Mouse (Mus musculus): ENCODE measurements at regions not wholly inside any gene's neighbourhood (a gene's known extent, or its start where the extent isn't known, plus 50 kb on each side); places are given as distances from the start of the nearest gene placed in this dataset.

DNA sequence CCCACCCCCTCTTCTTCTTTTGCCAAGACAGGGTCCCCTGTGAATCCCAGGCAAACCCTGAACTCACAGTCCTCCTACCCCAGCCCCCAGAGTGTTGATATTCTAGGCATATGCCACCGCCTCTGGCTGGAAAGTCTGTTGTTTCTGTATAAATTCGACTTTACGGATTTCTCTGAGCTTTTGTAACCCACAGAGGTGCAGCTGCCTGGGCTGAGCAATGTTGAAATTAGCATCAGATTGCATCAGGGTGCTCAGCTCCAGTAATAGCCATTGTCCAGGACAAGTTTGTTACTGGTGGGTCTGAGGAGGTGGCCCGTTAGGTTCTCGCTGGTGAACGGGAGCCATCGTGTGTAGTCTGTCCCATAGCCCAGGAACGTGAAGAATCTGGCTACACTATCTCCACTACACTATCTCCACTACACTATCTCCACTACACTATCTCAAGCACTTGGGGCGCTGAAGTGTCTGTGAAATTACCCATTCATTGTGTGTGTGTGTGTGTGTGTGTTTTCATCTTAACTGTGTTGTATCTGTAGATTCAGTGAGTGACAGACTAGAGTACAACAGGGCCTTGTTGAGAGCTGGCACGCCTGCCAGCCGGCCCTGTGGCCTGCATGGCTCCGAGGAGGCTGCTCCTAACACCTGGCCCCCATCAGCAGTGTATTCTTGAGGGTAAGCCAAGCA is 92.4 kb upstream of the Hnrnpk start:
- intact Hi-C loops (cut with DNase I; ENCODE audit: low total_unique reads) = no loop called here
- DNase-seq = no peak

DNA sequence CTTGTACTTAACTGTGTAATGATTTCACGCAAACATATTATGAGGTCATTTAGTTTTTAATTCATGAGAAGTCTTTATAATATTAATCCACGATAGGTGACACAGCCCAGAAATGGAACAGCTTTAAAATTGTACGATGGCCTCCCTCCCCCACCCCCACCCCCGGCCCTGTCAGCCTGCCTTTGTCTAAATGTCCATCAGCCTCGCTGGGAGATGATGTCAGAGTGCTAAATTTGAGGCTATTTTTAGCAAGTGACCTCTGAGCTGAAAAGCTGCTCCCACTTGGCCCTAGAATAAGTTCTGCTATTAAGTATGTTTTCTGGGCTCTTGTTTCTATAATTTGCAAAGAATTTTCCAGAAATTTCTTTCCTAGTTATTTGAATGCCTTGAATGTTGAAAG is 91.6 kb upstream of the Hnrnpk start:
- intact Hi-C loops (cut with DNase I; ENCODE audit: low total_unique reads) = no loop called here
- no peak for DNase-seq

DNA sequence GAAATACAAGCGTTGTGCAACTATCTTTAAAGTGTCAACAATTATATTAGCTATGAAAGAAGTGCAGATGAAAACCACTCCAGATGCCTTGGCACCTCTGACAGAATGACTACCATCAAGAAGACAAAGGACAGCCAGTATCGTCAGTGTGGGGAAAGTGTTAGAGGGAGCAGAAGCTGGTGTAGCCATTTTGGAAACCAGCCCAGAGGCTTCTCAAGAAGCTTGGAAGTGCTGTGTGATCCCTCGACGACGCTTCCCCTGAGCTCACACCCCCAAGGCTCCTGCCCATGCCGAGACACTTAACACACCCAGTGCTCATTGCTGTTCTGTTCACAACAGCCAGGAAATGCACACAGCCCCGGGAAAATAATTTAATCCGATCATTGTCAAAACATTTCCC is 87.7 kb upstream of the Hnrnpk start:
- intact Hi-C loops (cut with DNase I; ENCODE audit: low total_unique reads) = no loop called here
- DNase-seq = no peak

DNA sequence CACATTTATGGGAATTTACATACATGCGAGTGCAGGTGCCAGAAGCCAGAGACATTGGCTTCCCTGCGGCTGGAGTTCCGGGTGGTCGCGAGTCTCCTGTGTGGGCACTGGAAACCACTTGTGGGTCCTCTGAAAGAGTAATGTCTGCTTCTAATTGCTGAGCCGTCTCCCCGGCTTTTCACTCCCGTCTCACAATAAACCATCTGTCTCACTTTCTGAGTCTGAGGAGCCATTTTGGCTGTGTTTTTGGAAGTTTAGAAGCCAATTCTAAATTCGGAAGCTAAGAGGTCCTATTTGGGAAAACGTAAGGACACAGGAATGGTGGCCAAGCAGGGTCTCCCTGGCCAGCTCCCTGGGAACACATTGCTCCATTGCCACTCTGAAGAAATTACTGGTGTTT is 81.9 kb upstream of the Hnrnpk start:
- intact Hi-C loops (cut with DNase I; ENCODE audit: low total_unique reads) = no loop called here
- no peak for DNase-seq

DNA sequence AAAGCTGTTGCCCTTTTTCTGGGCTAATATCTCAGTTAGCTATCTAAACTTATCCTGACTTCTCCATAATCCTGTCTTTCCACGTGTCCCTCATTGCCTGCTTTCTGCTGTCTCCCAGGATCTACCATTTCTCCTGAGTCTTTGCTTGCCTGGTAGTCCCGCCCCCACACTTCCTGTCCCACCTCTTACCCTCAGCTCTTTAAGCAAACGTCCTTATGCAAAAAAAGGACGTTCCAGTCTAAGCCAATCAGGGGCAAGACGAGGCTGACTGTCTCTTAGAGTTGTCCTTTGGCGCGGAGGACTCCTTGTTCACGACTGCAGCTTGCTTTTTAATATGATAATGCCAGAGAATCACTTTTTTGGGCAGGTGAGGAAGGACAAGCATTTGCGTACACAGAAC is 79.6 kb upstream of the Hnrnpk start:
- no peak for DNase-seq
- intact Hi-C loops (cut with DNase I; ENCODE audit: low total_unique reads) = no loop called here

DNA sequence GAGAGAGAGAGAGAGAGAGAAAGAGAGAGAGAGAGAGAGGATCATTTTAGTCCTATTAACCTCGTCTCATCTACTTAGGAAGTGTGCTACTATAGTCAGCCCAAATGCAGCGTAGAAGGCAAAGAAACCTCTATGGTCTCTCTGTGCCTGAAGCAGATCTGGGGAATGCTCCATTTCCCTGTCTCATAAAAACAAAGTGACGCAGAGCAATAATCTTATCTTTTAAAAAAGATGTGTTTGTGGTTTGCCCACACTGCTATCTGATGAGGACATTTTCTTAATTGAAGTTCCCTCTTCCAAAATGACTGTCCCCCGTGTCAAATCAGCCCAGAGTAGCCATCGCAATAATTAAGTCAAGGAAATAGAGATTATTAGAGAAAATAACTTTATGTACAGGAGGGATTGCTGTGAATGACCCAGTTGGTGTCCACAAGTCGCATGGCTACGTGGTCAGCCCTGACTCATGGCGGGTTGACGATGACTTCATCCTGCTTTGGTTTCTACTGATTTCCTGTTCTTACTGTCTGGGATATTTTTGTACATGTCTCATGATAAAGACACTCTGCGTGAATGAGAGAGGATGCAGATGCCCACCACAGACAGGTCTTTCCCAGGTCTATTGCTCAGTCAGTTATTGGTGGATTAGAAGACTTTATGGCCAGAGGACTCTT is 77.9 kb upstream of the Hnrnpk start:
- DNase-seq = no peak
- intact Hi-C loops (cut with DNase I; ENCODE audit: low total_unique reads) = no loop called here

DNA sequence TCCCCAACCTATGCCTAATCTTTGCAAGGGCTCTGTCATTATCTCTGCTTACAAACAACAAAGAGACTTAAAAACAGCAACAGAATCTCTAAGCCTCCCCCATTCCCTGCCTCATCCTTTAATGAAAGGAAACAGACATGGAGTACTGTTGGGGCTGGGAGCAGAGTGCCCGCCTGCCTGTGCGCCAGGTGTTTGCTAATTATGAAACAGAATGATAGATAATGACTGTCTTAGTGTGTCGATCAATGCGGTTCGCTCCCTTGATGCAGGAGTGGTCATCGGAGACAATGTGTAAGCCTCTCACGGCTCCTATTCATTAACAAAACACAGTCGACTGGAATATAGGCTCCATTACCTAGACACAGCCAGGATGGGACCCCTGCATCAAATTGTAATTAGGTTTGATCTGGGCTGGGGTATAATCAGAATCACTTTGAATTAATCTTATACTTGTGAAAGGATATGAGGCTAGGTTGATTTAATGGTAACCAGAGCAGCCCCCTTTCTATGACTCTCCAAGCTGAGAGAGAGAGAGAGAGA is 77.3 kb upstream of the Hnrnpk start:
- intact Hi-C loops (cut with DNase I; ENCODE audit: low total_unique reads) = no loop called here
- no peak for DNase-seq

DNA sequence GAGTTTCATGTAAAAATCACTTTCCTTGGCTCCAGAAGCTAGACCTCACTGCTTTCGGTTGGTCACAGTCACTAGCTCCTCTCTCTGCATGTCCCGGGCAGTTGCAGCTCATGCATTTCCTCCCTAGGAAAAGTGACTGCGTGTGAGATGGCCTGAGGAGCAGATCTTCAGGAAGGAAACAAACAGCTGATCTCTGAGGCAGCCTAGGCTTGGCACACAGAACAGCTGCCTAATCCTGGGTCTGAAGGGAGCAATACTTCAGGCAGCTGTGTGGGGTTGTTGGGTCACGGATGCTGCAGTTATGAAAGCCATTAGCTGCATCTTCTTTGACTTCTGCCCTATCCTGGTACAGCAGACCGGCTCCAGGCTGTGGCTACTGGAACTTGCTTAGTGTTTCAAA is 75.3 kb upstream of the Hnrnpk start:
- peak; percentile 19 for DNase-seq
- intact Hi-C loops (cut with DNase I; ENCODE audit: low total_unique reads) = no loop called here

DNA sequence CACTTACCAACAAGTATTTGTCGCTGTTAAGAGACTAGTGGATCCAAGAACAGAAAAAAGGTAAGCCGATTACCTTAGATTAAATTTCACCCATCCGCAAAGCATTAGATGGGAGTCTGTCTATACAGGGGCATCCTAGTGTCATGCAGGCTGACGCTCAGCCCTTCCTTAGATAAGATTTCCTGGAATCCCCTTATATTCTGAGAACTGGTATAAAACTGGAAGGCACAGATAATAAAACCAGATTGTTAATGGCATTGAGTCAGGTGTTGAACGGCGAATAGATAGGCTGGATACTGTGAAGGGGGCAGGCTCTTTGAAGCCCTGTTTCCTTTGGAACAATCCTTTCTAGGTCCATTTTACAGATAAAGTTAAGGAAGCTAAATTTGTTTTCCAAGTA is 74.1 kb upstream of the Hnrnpk start:
- intact Hi-C loops (cut with DNase I; ENCODE audit: low total_unique reads) = no loop called here
- no peak for DNase-seq

DNA sequence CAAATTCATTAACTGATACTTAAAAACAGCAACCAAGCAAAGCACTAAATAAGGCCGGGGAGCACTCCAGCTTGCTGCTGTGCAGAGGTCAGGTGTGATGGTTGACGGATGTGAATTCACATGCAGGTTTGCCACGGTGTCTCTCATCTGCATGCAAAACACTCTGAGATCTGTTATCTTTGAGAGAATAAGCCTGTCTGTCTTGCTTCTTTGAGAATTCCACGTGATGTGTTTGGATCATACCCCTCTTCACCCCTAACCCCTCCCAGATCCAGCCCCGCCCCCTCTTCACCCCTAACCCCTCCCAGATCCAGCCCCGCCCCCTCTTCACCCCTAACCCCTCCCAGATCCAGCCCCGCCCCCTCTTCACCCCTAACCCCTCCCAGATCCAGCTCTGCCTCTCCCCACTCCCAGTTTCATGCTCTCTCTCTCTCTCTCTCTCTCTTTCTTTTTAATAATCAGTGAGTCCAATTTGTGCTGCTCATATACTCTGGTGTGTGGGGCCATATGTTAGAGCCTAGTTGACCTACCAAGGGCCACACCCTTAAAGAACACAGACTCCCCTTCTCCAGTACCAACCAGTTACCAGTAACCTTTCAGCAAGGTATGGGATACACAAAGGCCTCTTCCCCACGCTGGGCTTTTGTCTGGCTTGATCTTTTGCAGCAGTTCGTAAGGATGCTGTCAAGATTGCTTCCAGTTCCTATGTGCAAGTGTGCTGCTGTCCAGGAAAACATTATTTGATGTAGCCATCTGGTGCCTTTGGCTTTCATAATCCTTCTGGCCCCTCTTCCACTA is 73.1 kb upstream of the Hnrnpk start:
- no peak for DNase-seq
- intact Hi-C loops (cut with DNase I; ENCODE audit: low total_unique reads) = no loop called here

DNA sequence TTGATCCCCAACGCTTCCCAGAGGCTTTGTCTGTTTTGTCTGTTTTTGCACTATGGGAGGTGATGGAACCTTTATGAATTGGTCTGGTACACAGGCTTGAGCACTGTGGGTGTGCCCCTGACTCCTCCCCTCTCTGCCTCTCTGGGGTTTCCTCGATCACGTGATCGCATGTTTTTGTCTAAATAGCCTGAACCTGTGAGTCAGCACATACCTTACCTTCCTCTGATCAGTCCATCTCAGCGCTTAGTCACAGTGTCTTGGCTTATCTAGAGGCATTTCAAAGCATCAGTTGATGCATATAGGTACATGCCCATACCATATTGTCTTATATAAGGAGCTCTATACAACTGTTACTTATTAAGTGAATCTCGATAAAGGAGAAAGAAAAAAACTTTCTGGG is 72.4 kb upstream of the Hnrnpk start:
- intact Hi-C loops (cut with DNase I; ENCODE audit: low total_unique reads) = no loop called here
- no peak for DNase-seq

DNA sequence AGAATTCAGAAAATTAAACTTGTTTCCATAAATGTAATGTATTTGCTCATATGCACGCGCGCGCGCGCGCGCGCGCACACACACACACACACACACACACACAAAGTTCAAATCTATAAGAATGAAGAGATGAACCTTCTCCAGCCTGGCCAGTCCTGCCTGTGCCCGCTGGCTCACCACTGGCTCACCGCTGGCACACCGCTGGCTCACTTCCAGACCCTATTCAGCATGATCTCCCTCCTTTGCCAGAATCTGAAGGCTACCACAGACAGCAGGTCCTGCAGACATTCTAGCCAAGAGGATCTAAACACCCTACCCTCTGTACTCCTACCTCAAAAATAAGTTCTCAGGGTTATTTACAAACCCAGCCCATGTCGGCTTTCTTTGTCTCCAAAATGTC is 69.3 kb upstream of the Hnrnpk start:
- peak; percentile 17 for DNase-seq
- intact Hi-C loops (cut with DNase I; ENCODE audit: low total_unique reads) = no loop called here

DNA sequence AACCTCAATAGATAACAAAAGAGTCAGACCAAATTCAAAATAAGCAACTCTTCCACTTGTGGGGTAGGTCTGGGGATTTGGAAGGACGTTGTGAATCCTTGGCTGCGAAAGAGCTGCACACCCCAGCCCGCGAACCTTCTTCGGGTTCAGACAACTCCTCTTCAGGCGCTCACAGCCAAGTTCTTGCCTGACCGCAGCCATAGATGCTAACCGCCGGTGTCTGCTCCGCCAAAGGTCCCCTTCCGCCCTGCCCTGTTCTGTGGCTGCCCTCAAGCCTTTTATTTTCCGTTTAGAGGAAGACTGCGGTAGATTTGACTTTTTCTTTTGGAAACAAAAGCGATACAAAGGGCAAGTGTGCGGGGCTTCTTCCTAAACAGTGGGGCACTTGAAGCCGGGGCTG is 68.6 kb upstream of the Hnrnpk start:
- intact Hi-C loops (cut with DNase I; ENCODE audit: low total_unique reads) = no loop called here
- DNase-seq = no peak

DNA sequence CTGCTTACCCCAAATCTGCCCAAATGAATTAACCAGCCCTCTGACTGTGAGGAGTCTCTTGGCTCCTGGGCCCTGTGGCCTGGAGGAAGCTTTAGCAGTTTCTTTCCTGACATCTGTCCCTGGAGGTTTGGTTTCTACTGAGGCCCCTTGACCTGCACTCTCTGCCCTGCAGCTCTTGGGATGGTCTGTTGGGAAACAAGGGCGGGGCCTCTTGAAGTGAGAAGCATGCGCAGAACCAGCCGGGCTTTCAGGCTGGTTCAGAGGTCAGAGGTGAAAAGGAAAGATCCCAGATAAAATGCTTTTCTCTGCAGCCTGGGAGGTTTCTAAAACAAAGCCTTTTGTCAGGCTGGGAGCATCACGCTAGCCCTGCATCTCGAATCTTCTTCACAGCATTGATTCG is 66.6 kb upstream of the Hnrnpk start:
- no peak for DNase-seq
- intact Hi-C loops (cut with DNase I; ENCODE audit: low total_unique reads) = loop anchor here (2.0 kb wide), 1 partner anchor 65 kb away; no protein-coding TSS in a partner anchor

DNA sequence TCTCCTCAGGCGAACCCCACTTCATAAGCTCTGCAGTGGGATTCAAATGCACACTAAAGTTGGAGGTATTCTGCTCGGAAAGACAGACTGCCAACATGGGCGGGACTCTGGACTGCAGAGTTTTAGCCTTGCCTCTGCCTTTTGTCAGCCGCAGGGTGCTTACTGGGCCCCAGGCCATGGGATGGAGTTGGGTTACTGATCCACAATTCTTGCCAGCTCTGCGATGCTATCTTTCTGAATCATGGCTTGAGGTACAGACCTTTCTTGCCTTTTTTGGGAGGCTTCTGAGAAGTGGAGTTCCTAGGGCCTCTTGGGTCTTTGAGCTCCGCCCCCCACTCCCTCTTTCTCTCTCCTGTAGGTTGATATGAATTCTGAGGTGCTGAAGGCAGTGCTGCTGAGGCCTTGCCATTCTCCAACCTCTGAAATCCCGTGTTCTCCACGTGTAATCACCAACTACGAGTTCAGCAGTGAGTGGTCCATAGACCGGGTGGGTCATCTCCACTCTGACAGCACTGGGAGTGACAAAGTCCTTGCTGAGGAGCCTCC is 64.0 kb upstream of the Hnrnpk start:
- DNase-seq = peak; percentile 33
- intact Hi-C loops (cut with DNase I; ENCODE audit: low total_unique reads) = no loop called here

DNA sequence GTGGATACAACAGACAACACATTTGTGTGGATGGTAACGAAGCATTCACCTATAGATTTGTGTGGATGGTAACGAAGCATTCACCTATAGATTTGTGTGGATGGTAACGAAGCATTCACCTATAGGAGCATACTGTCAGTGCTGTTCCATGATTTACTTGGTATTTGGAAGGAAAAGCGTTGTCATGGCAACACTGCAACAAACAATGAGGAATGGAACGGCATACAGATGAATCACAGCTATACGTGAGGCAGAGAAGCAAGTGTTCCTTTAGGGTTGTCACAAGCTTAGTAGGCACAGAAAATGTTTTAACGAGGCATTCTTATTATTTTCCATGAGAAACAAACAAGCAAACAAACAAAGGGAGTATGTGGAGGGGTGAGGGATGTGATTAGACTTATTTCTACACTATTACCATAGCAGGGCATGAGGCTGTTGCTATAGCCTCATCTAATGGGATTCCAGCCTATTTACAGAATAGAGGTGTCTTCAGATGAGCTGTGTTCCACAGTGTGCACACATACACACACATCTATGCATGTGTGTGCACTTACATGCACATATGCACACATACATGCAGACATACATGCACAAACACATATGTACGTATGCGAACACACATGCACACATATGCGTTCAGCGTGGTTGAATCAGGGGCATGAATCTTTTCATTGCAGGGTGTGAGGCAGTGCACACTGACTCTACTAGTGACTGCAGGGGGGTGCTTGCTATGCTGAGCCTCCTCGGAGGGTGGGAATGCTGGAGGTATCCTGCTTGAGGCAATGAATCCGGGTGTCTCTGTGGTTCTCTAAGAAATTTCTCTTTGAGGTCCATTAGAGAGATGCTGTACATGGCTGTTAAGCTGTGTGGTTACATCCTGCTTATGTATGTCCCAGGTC is 62.3 kb upstream of the Hnrnpk start:
- intact Hi-C loops (cut with DNase I; ENCODE audit: low total_unique reads) = no loop called here

More for the DNA sequence above, 62.3 kb upstream of the Hnrnpk start:
- DNase-seq = no peak
